Mouse (Mus musculus): ENCODE data around the gene 5031439G07Rik. TPM values are rescaled to one million over a fixed set of nuclear protein-coding genes. Genes with fewer than 3 reads are reported as not detected.
"Not testable (repeated sequence)": the region's sequence is repeated elsewhere in the genome, so short reads cannot be mapped to it uniquely, and the experiment has no call there.

5031439G07Rik gene
- polyA plus RNA-seq (2012; rRNA removed), result 69.1 and 69.7 TPM in 2 replicates

DNA sequence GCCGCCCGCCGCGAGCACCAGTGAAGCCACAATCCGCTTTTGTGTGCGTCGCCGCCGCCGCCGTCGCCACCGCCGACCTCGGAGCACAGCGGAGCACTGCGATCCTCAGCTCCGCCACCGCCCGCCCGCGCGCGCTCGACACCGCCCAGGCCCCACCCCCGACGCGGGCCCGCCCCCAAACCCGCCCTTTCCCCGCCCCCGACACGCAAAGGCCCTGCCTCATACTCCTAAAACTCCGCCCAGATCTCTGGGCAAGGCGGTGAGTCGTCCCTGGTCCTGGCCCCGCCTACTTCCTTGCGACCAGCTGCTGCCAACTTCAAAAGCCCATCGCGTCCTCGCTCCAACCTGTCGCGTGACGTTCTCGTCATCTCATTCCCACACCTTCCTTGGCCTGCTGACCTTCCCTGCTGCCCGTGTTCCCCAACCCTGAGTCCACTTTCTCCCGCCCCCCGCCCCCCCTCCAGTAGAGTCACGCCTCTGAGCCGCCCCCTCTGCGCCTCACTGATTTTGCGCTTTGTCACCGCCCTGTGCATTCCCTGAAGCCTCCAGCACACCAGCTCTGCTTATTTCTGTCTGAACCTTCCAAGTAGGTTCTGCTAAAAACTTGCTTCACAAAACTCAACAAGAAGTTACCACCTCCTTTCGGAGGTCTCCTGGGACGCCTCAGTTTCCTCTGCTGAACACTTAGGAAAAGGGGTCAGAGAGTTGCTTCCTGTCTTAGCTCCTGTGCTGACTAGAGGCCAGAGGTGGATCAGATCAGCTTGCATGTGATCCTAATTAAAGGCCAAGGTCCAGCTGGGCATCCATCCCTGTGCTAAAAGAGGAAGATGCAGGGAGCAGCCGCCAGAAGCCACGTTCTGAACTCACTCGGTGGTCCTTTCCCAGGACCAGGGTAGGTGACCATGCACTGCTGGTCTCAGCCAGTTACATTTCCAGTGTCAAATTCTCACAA is at the start of gene 5031439G07Rik:
Gene 5031439G07Rik (minus strand): TSS at position 678 of the 952 bp plus-strand sequence.
- H3K4me3 ChIP-seq (ENCODE audit: insufficient read depth, low read length), result peak within 1 kb of the TSS; percentile 99
- H3K27ac ChIP-seq (ENCODE audit: insufficient read depth, low read length), result peak within 1 kb of the TSS; percentile 87
- TF ChIP-seq POLR2A (IDR thresholded peaks at IDR 0.05; ENCODE audit: extremely low read depth, insufficient read depth, low read length) (peak; percentile 61; the same call in 1 of the 2 replicates), CTCF (IDR thresholded peaks at IDR 0.05; ENCODE audit: extremely low read depth, insufficient read depth, low read length) (no peak)
- H3K4me1 ChIP-seq (ENCODE audit: control insufficient read depth, insufficient read depth, low read length), result peaks cover 24% of the 10 kb centered on the region

DNA sequence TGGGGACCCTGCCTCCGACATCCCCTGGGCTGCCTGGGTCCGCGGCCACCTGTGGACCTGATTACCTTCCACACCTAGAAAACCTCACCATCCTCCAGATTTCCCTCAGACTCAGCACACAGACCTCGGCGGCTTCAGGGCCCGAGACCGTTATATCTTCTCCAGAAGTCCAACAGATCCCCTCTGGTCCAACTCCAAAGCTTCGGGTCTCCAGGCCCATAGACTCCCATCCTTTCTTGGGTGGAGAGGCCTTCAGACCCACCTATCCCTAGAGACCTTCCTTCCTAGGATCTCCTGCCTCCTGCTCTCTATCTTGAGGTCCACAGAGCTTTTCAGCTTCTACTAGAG is 49.0 kb upstream of the 5031439G07Rik start:
- Histone ChIP-seq H3K27ac (ENCODE audit: insufficient read depth, low read length) (0 out of 2 replicates have a peak overlapping the region, but pooled peaks have one; percentile 22), H3K4me3 (ENCODE audit: insufficient read depth, low read length) (peak overlapping the region; percentile 53)

DNA sequence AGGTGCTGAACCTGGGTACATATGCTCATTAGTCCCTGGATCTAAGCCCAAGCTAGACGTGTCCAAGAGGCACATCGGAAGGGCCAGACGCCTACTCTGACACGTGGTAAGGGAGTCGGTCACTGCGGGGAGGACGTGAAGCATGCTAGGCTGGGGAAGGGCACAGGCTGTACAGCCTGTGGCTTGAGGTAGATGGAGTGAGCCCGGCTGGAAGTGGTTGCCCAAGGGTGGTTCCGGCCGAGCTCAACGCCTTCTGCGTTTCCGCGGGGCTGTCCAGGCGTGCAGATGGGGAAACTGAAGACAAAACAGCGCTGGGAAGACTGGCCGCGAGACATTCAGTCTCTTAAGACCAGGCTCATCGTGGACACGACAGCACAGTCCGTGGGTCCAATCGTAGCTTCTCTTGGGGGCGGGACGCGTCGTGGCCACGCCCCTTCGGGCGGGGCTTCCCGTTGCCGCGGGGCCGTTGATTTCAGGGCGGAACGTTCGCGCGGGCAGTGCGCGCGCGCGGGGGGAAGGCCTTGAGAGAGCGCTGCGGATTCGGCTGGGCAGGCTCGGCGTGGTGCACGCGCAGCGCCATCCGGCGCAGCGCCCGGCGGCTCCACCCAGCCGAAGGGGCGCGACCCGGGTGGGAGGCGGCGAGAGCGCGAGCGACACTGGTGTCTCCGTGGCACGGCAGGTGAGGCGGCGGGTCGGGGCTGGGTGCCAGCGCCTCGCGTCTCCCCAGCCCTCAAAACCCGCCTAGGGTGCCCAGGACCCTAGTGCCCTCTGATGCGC is 48.4 kb upstream of the 5031439G07Rik start:
- TF ChIP-seq POLR2A (IDR thresholded peaks at IDR 0.05; ENCODE audit: extremely low read depth, insufficient read depth, low read length) (peak; percentile 90), CTCF (IDR thresholded peaks at IDR 0.05; ENCODE audit: extremely low read depth, insufficient read depth, low read length) (no peak)
- Histone ChIP-seq H3K4me1 (ENCODE audit: control insufficient read depth, insufficient read depth, low read length) (peaks cover 7% of the 10 kb centered on the region), H3K4me3 (ENCODE audit: insufficient read depth, low read length) (peak overlapping the region; percentile 53), H3K27ac (ENCODE audit: insufficient read depth, low read length) (0 out of 2 replicates have a peak overlapping the region, but pooled peaks have one; percentile 22)

More for the DNA sequence above, 49.0 kb upstream of the 5031439G07Rik start:
- TF ChIP-seq POLR2A (IDR thresholded peaks at IDR 0.05; ENCODE audit: extremely low read depth, insufficient read depth, low read length) (no peak), CTCF (IDR thresholded peaks at IDR 0.05; ENCODE audit: extremely low read depth, insufficient read depth, low read length) (no peak)
- peaks cover 9% of the 10 kb centered on the region for H3K4me1 ChIP-seq (ENCODE audit: control insufficient read depth, insufficient read depth, low read length)

DNA sequence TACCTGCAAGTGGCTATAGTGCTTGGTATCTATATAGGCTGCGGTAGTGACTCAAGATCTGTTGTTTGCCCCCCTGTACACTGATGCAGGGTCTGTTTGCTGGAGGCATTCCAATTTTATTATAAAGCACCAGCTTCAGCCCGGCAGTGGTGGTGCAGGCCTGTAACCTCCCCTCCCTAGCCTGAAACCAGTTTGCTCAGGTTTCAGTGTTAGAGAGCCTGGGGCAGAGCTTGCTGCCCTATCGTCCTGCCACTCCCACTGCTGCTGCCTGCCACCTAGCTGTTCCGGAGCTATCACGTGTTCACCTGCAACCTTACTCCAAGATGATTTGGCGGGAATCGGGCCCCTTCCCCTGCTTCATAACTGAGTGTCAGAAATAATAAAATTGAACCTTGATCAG is 45.6 kb upstream of the 5031439G07Rik start:
- H3K27ac ChIP-seq (ENCODE audit: insufficient read depth, low read length); H3K4me1 ChIP-seq (ENCODE audit: control insufficient read depth, insufficient read depth, low read length): not testable (repeated sequence)

DNA sequence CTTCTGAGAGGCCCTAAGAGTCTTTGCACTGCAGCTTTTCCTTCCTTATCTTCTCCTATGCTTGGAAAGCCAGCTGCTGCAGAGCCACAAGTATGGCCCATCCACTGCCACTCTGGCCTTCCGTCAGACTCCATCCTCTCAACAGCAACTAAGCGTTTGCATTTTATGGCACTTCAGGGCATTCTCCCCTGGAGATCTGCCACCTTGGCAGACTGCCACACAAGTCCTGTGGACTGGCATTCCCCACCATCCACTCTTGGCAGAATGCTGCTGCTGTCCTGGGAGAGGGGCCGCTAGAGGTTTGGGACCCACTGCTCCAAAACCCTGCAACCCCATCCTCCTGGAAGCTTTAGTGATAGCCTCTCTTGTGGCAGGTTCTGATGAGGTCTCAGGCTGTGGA is 43.5 kb upstream of the 5031439G07Rik start:
- TF ChIP-seq POLR2A (IDR thresholded peaks at IDR 0.05; ENCODE audit: extremely low read depth, insufficient read depth, low read length) (no peak), CTCF (IDR thresholded peaks at IDR 0.05; ENCODE audit: extremely low read depth, insufficient read depth, low read length) (no peak)
- Histone ChIP-seq H3K4me3 (ENCODE audit: insufficient read depth, low read length) (no peak overlapping the region), H3K27ac (ENCODE audit: insufficient read depth, low read length) (no peak overlapping the region), H3K4me1 (ENCODE audit: control insufficient read depth, insufficient read depth, low read length) (no peaks in the 10 kb centered on the region)

More for the DNA sequence above, 45.6 kb upstream of the 5031439G07Rik start:
- H3K4me3 ChIP-seq (ENCODE audit: insufficient read depth, low read length), result not testable (repeated sequence)

DNA sequence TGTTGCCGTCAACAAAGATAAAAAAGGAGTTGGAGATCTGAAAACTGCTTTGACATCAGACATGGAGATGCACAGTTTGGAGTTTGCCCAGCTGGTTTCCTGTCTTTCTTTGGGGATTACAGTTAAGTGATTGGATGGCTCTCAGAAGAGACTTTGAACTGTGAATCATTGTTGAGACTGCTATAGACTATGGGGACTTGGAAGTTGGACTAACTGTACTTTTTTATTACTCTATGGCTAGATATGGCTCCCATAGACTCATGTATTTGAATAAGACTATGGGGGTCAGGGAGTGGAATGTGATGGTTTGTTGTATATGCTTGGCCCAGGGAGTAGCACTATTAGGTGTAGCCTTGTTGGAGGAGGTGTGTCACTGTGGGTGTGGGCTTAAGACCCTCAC is 42.3 kb upstream of the 5031439G07Rik start:
- H3K4me1 ChIP-seq (ENCODE audit: control insufficient read depth, insufficient read depth, low read length); H3K27ac ChIP-seq (ENCODE audit: insufficient read depth, low read length); H3K4me3 ChIP-seq (ENCODE audit: insufficient read depth, low read length): not testable (repeated sequence)

DNA sequence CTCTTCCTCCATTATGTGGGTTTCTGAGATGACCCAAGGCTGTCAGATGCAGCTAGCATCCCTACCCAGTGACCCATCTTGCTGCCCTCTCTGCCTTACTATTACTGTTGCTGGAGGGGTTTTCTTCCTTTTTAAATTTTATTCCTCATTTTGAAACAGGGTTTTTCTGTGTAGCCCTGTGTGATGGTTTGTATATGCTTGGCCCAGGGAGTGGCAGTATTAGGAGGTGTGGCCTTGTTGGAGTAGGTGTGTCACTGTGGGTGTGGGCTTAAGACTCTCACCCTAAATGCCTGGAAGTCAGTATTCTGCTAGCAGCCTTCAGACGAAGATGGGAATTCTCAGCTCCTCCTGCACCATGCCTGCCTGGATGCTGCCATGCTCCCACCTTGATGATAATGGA is 40.3 kb upstream of the 5031439G07Rik start, which contains the start of gene Fam118a:
Gene Fam118a (plus strand): TSS at position 301 of the 400 bp plus-strand sequence.
- H3K4me1 ChIP-seq (ENCODE audit: control insufficient read depth, insufficient read depth, low read length); H3K27ac ChIP-seq (ENCODE audit: insufficient read depth, low read length); H3K4me3 ChIP-seq (ENCODE audit: insufficient read depth, low read length): not testable (repeated sequence)

DNA sequence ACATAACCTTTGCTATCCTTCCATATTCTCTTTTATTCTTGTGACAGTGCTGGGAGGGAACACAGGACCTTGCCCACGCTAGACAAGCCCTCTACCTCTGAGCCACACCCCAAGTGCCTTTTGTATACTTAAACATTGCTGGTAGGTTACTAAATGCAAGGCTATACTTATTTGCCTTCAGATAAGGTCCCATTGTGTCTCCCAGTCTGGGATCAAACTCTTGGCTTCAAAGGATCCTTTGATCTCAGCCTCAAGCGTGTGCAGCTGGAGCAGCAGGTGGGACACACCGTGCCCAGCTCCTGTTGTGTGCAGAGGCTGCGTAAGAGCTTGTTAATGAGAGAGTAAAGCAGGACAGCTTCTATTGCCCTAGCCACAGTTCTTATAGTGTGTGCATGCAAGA is 39.4 kb upstream of the 5031439G07Rik start:
- H3K4me1 ChIP-seq (ENCODE audit: control insufficient read depth, insufficient read depth, low read length), result no peaks in the 10 kb centered on the region
- H3K27ac ChIP-seq (ENCODE audit: insufficient read depth, low read length), result no peak overlapping the region
- TF ChIP-seq CTCF (IDR thresholded peaks at IDR 0.05; ENCODE audit: extremely low read depth, insufficient read depth, low read length) (no peak), POLR2A (IDR thresholded peaks at IDR 0.05; ENCODE audit: extremely low read depth, insufficient read depth, low read length) (no peak)
- no peak overlapping the region for H3K4me3 ChIP-seq (ENCODE audit: insufficient read depth, low read length)

DNA sequence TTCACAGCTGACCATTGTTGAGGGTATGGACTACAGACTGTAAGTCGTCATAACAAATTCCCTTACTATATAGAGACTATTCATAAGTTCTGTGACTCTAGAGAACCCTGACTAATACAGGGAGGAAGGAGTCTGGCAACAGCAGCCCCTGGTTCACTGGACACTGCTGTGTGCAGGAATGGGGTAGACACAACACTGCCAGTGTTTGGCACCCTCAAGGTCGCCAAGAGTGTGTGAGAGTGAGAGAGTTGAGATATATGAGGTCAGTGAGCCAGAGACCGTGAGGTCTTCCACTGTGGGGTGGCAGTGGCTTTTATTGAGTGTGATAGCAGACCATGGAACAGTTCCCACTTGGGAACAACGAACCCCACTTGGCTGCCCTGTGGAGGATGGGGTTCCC is 37.8 kb upstream of the 5031439G07Rik start:
- TF ChIP-seq CTCF (IDR thresholded peaks at IDR 0.05; ENCODE audit: extremely low read depth, insufficient read depth, low read length), result no peak
- TF ChIP-seq POLR2A (IDR thresholded peaks at IDR 0.05; ENCODE audit: extremely low read depth, insufficient read depth, low read length), result no peak
- Histone ChIP-seq H3K4me1 (ENCODE audit: control insufficient read depth, insufficient read depth, low read length) (no peaks in the 10 kb centered on the region), H3K4me3 (ENCODE audit: insufficient read depth, low read length) (no peak overlapping the region), H3K27ac (ENCODE audit: insufficient read depth, low read length) (no peak overlapping the region)

DNA sequence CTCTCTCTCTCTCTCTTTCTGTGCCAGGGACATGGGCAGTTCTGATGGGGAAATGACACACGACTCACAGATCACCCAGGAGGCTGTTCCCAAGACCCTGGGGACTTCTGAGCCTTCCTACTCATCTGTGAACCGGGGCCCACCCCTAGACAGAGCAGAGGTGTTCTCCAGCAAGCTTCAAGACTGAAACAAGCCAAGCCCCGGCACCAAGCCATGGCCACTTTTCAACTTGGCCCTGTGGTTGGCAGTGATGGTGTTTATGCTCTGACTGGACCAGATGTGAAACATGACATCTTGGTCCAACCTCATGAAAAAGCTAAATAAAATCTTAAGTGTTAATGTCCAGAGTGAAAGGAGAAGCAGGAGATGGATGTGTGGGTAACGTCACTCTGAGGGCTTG is 33.9 kb upstream of the 5031439G07Rik start:
- TF ChIP-seq POLR2A (IDR thresholded peaks at IDR 0.05; ENCODE audit: extremely low read depth, insufficient read depth, low read length) (no peak), CTCF (IDR thresholded peaks at IDR 0.05; ENCODE audit: extremely low read depth, insufficient read depth, low read length) (no peak)
- no peak overlapping the region for H3K4me3 ChIP-seq (ENCODE audit: insufficient read depth, low read length)
- H3K27ac ChIP-seq (ENCODE audit: insufficient read depth, low read length), result no peak overlapping the region

More for the DNA sequence above, 33.9 kb upstream of the 5031439G07Rik start:
- H3K4me1 ChIP-seq (ENCODE audit: control insufficient read depth, insufficient read depth, low read length), result no peaks in the 10 kb centered on the region
